Mouse (Mus musculus): Measurements from ENCODE around the gene Spryd4.

- TF ChIP-seq CTCF (conservative IDR thresholded peaks at IDR 0.05; ENCODE audit: low read length), result no peak
- no peak for TF ChIP-seq POU5F1 (IDR thresholded peaks at IDR 0.05; ENCODE audit: borderline replicate concordance, low read length)
- no peak for TF ChIP-seq NANOG (IDR thresholded peaks at IDR 0.05; ENCODE audit: borderline replicate concordance, low read length)
These were observed 27.3 kb downstream of the Spryd4 start for GRCm38 (mm10) chr10:128184296-128184695.
